30 mouse cellular contexts compared by ENCODE assay signal in the genomic region with DNA sequence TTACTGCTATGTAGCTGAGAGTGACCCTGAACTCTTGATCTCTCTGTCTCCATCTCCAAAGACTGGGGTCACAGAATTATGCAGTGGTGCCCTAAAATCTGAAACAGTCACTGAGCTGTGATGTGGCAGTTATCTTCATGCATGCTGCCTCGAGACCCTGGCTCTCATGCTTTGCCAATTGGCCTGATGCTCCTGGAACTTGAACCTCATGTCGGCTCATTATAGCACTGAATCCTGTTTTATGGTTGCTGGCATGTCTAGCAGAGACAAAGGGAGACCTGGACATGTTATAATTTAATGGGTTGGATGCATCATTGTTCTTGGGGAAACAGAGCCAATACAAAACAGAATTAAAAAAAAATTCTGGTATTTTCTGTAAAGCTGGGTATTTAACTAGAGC.
A peak's percentile ranks its signal among the peaks of the same experiment; 100 is the strongest.
DNase-seq lines count a peak whose midpoint lies in the region; ATAC-seq and TF ChIP-seq lines count a peak whose summit lies in the region.
"Had no signal": no experiment of that assay in that cellular context is flagged by ENCODE, and none has a peak within 500 bp of the region (broad histone marks: within the 10 kb centered on the region; RNA-seq: fewer than 3 reads in every experiment).

No protein-coding gene starts in this region.

- no peak overlapping the region for H3K4me2 ChIP-seq in forebrain, embryonic 12.5 days
- H3K4me2 ChIP-seq in forebrain, postnatal 0 days (ENCODE audit: low read depth), result no peak overlapping the region
- H3K4me2 ChIP-seq: embryonic facial prominence, embryonic 15.5 days; heart, embryonic 12.5 days; hindbrain, embryonic 14.5 days; kidney, embryonic 15.5 days; liver, embryonic 12.5 days; midbrain, embryonic 13.5 days had no signal

- no peaks in the 10 kb centered on the region for H3K9me3 ChIP-seq in forebrain, embryonic 12.5 days
- H3K9me3 ChIP-seq in forebrain, postnatal 0 days (ENCODE audit: low read length), result no peaks in the 10 kb centered on the region
- H3K9me3 ChIP-seq: embryonic facial prominence, embryonic 10.5 days; embryonic facial prominence, embryonic 15.5 days; kidney, embryonic 15.5 days; liver, embryonic 12.5 days; midbrain, embryonic 13.5 days had no signal

- no peak for DNase-seq in layer of hippocampus, adult 2 months (ENCODE audit: low spot score in 2 of 2)
- no peak for DNase-seq in layer of hippocampus, postnatal 36 days
- peak; percentile 73 for DNase-seq in brain, embryonic 14.5 days (ENCODE audit: low read depth)
- peak; percentile 29 for DNase-seq in forebrain, postnatal 0 days
- no peak for DNase-seq in urinary bladder, postnatal 14 days (ENCODE audit: low spot score)
- DNase-seq: adrenal gland, adult 2 months; adrenal gland, postnatal 36 days; B cell, adult 2 months; cerebellum, adult 8-10 months; gastrocnemius, postnatal 25 days; heart, adult 18-20 months; heart, postnatal 4 days; kidney, adult 18-20 months; kidney, postnatal 25 days; left cerebral cortex, postnatal 4 days; liver, postnatal 0 days; lung, postnatal 36 days; right cerebral cortex, postnatal 4 days; thymus, adult 2 months; thymus, postnatal 36 days had no signal

- 44% methylated on average over 2 of the region's 2 CpGs for WGBS in forebrain, embryonic 12.5 days
- WGBS in forebrain, postnatal 0 days, result 20% methylated on average over 2 of the region's 2 CpGs

- H3K27ac ChIP-seq in layer of hippocampus, adult 2 months, result 0 out of 2 replicates have a peak overlapping the region, but pooled peaks have one; percentile 23
- peak overlapping the region; percentile 78 for H3K27ac ChIP-seq in forebrain, embryonic 12.5 days
- H3K27ac ChIP-seq in forebrain, postnatal 0 days (ENCODE audit: low read depth, low read length), result 0 out of 2 replicates have a peak overlapping the region, but pooled peaks have one; percentile 36
- H3K27ac ChIP-seq: embryonic facial prominence, embryonic 10.5 days; embryonic facial prominence, embryonic 15.5 days; hindbrain, embryonic 14.5 days; kidney, embryonic 15.5 days; liver, embryonic 12.5 days; midbrain, embryonic 13.5 days had no signal

- no peak for TF ChIP-seq CTCF in layer of hippocampus, adult 2 months (conservative IDR thresholded peaks at IDR 0.05)
- no peak for TF ChIP-seq CTCF in brain, embryonic 14.5 days (IDR thresholded peaks at IDR 0.05; ENCODE audit: borderline replicate concordance, extremely low read depth, insufficient read depth, insufficient read length)
- no peak for TF ChIP-seq CTCF in forebrain, postnatal 0 days (IDR thresholded peaks at IDR 0.05; ENCODE audit: low read depth)

- no peak overlapping the region for H3K9ac ChIP-seq in forebrain, embryonic 12.5 days
- no peak overlapping the region for H3K9ac ChIP-seq in forebrain, postnatal 0 days
- H3K9ac ChIP-seq: embryonic facial prominence, embryonic 15.5 days; heart, embryonic 12.5 days; hindbrain, embryonic 14.5 days; kidney, embryonic 15.5 days; liver, embryonic 12.5 days; liver, postnatal 0 days; midbrain, embryonic 13.5 days had no signal

- ATAC-seq in forebrain, embryonic 12.5 days (ENCODE audit: low FRiP score), result 0 out of 2 replicates have a peak, but pooled peaks have one; percentile 30
- ATAC-seq in forebrain, postnatal 0 days, result peak; percentile 63
- ATAC-seq in granulocyte monocyte progenitor cell, adult 5-6 weeks (replicated peaks; ENCODE audit: poor library complexity, severe bottlenecking), result no peak
- ATAC-seq: inflammation-experienced regulatory T-cells, adult 6 months; liver, embryonic 12.5 days; liver, postnatal 0 days had no signal

- H3K27me3 ChIP-seq in forebrain, embryonic 12.5 days, result no peaks in the 10 kb centered on the region
- no peaks in the 10 kb centered on the region for H3K27me3 ChIP-seq in forebrain, postnatal 0 days (ENCODE audit: insufficient read depth, low read length)
- H3K27me3 ChIP-seq: embryonic facial prominence, embryonic 15.5 days; heart, embryonic 12.5 days; kidney, embryonic 15.5 days; liver, embryonic 12.5 days; midbrain, embryonic 13.5 days had no signal

- peaks cover 17% of the 10 kb centered on the region for H3K4me1 ChIP-seq in forebrain, embryonic 12.5 days
- 0 out of 2 replicates have a peak, but pooled peaks cover 5% of the 10 kb centered on the region for H3K4me1 ChIP-seq in forebrain, postnatal 0 days (ENCODE audit: insufficient read depth)
- H3K4me1 ChIP-seq: embryonic facial prominence, embryonic 15.5 days; heart, embryonic 12.5 days; liver, embryonic 12.5 days had no signal

- no peak for TF ChIP-seq POLR2A in brain, embryonic 14.5 days (IDR thresholded peaks at IDR 0.05; ENCODE audit: borderline replicate concordance, extremely low read depth, insufficient read depth, insufficient read length, poor library complexity, severe bottlenecking)

- H3K4me3 ChIP-seq in layer of hippocampus, adult 2 months, result no peak overlapping the region
- no peak overlapping the region for H3K4me3 ChIP-seq in forebrain, embryonic 12.5 days (replicated peaks)
- H3K4me3 ChIP-seq in forebrain, postnatal 0 days (ENCODE audit: low read depth, low read length), result no peak overlapping the region
- H3K4me3 ChIP-seq: embryonic facial prominence, embryonic 10.5 days; embryonic facial prominence, embryonic 15.5 days; heart, embryonic 12.5 days; kidney, embryonic 15.5 days; liver, embryonic 12.5 days; midbrain, embryonic 13.5 days had no signal

- H3K36me3 ChIP-seq in forebrain, embryonic 12.5 days (replicated peaks), result no peaks in the 10 kb centered on the region
- no peaks in the 10 kb centered on the region for H3K36me3 ChIP-seq in forebrain, postnatal 0 days (ENCODE audit: insufficient read depth)
- H3K36me3 ChIP-seq: embryonic facial prominence, embryonic 10.5 days; embryonic facial prominence, embryonic 15.5 days; heart, embryonic 12.5 days; kidney, embryonic 15.5 days; liver, embryonic 12.5 days; midbrain, embryonic 13.5 days had no signal

Comparison
In these comparisons a context has a peak if more than half of its experiments do, and no peak if none do; other contexts are left out.
1. DNase-seq: peak in brain, embryonic 14.5 days (single experiment) and forebrain, postnatal 0 days (single experiment); none in layer of hippocampus, adult 2 months (0 of 2), layer of hippocampus, postnatal 36 days (0 of 2) and urinary bladder, postnatal 14 days (single experiment).
2. H3K27ac ChIP-seq: peak in every context shown above with its lines; median percentile 78 in forebrain, embryonic 12.5 days; 36 in forebrain, postnatal 0 days; 23 in layer of hippocampus, adult 2 months.